Mouse (Mus musculus): Measurements from ENCODE around the gene Rnf26.

GRCm38 (mm10) chr9:44088877-44089608 is 24.3 kb downstream of the Rnf26 start:
- TF ChIP-seq GATA1 (IDR thresholded peaks at IDR 0.05; ENCODE audit: low read length) (no peak), TAL1 (IDR thresholded peaks at IDR 0.05; ENCODE audit: low read length) (no peak)
